Mouse (Mus musculus): ENCODE data around the gene Wfdc1.

- TF ChIP-seq CTCF (IDR thresholded peaks at IDR 0.05; ENCODE audit: control insufficient read depth, insufficient read depth, insufficient replicate concordance, low read depth, low read length) (no peak), POLR2A (IDR thresholded peaks at IDR 0.05; ENCODE audit: control insufficient read depth, low read depth, low read length) (no peak)
These were observed 25.1 kb upstream of the Wfdc1 start for GRCm38 (mm10) chr8:119641058-119641457.
